Mouse (Mus musculus) small intestine, adult 10 weeks (tissue): Measurements from ENCODE around the gene Olfr1253. TPM values are rescaled to one million over a fixed set of nuclear protein-coding genes. Genes with fewer than 3 reads are reported as not detected.

Experiments used
- polyA plus RNA-seq: library from polyadenylated mRNA; stranded (reverse); fragments of 350-450 nt; fragmentation: Illumina TruSeq; extraction: RNeasy Lipid Tissue Mini Kit (QIAGEN cat#74804); gene quantifications from one replicate; pipeline ENCODE4 v1.2.3, GENCODE M21; 2014; ENCODE audit warnings: low replicate concordance

Olfr1253 gene
- not detected for polyA plus RNA-seq

GRCm38 (mm10) chr2:89756990-89757389, at the start of gene Olfr1253:
Gene Olfr1253 (minus strand): TSS chr2:89757090.

DNA sequence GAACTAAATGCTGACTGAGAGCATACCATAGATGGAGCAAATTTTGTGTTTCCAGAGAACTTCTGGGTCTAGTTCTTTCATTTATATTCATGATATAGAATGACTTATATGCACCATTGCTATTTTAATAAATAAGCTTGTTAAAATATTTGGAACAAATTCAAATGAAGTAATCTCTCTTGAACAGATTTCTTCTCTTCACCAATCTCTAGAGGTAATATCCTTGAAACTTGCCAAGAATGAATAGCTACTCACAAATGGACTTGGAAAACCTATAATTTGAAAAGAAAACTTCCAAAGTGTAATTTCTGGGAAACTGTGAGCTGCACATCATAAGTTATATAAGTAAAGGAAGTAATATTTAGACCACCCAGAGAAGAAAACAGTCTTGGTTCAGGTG, 36.6 kb upstream of the Olfr1253 start, which contains the start of gene Olfr1254:
Gene Olfr1254 (minus strand): TSS at position 101 of the 400 bp plus-strand sequence.

DNA sequence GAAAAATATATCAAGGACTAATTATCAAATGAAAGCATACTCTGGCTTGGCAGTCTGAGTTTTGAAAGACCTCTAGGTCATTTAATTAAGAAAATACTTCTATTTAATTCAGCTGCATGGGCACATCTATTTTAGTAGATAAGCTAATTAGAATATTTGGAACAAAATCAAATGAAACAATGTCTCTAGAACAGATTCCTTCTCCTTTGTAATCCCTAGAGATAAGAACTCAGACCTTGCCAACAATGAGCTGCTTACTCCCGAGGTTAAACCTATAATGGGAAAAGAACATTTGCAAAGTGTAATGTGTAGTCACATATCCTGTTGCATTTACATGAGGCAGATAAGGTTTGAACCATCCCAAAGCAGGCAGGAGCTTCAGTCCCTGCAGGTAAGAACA, 32.0 kb downstream of the Olfr1253 start, which contains the start of gene Olfr1252:
Gene Olfr1252 (minus strand): TSS at position 101 of the 400 bp plus-strand sequence.

Other genes starting within 250 kb of the Olfr1253 start
- gene Olfr1243, start 225.6 kb downstream of the Olfr1253 start, polyA plus RNA-seq: not detected
- gene Olfr1245, start 178.6 kb downstream of the Olfr1253 start, polyA plus RNA-seq: not detected
- not detected for gene Olfr1246, start 163.9 kb downstream of the Olfr1253 start, polyA plus RNA-seq
- not detected for gene Olfr1247, start 143.0 kb downstream of the Olfr1253 start, polyA plus RNA-seq
- not detected for gene Olfr1248, start 138.8 kb downstream of the Olfr1253 start, polyA plus RNA-seq
- gene Olfr1249, start 122.1 kb downstream of the Olfr1253 start, polyA plus RNA-seq: not detected
- not detected for gene Olfr1250, start 95.6 kb downstream of the Olfr1253 start, polyA plus RNA-seq
- gene Olfr1251, start 85.2 kb downstream of the Olfr1253 start, polyA plus RNA-seq: not detected
- not detected for gene Olfr1252, start 32.1 kb downstream of the Olfr1253 start, polyA plus RNA-seq
- gene Olfr1254, start 36.5 kb upstream of the Olfr1253 start, polyA plus RNA-seq: not detected
- not detected for gene Olfr1255, start 55.0 kb upstream of the Olfr1253 start, polyA plus RNA-seq
- gene Olfr1256, start 84.5 kb upstream of the Olfr1253 start, polyA plus RNA-seq: not detected
- not detected for gene Olfr48, start 91.1 kb upstream of the Olfr1253 start, polyA plus RNA-seq
- gene Olfr1257, start 121.3 kb upstream of the Olfr1253 start, polyA plus RNA-seq: not detected
- gene Olfr1258, start 170.2 kb upstream of the Olfr1253 start, polyA plus RNA-seq: not detected
- not detected for gene Olfr1259, start 191.6 kb upstream of the Olfr1253 start, polyA plus RNA-seq
- not detected for gene Olfr1260, start 217.2 kb upstream of the Olfr1253 start, polyA plus RNA-seq
- not detected for gene Olfr1261, start 234.1 kb upstream of the Olfr1253 start, polyA plus RNA-seq
- not detected for gene Olfr1262, start 243.1 kb upstream of the Olfr1253 start, polyA plus RNA-seq